Mouse (Mus musculus): ENCODE data around the gene Gdf5.

GRCm38 (mm10) chr2:155949362-155949761, 4.2 kb upstream of the Gdf5 start:
- TF ChIP-seq CHD2 (IDR thresholded peaks at IDR 0.05; ENCODE audit: low read depth, low read length), result no peak
- no peak for TF ChIP-seq HCFC1 (IDR thresholded peaks at IDR 0.05; ENCODE audit: borderline replicate concordance, insufficient read depth, low read length)
- no peak for TF ChIP-seq ZC3H11A (IDR thresholded peaks at IDR 0.05; ENCODE audit: borderline replicate concordance, low read depth, low read length)
